Mouse (Mus musculus) kidney, embryonic 14.5 days (tissue): ENCODE measurements around the gene Sirt4. TPM values are rescaled to one million over a fixed set of nuclear protein-coding genes. Genes with fewer than 3 reads are reported as not detected.
A peak's percentile ranks its signal among the peaks of the same experiment; 100 is the strongest.

ENCODE experiments used
- ATAC-seq: fragments of 200-750 bp; cut with Nextera tagmentation; 2 replicates; pipeline ENCODE4 v1.8.0; 2017; ENCODE audit warnings: moderate number of reproducible peaks, mild to moderate bottlenecking, moderate TSS enrichment, moderate library complexity; ENCODE audit not compliant: low FRiP score, low TSS enrichment
- H3K27ac ChIP-seq: fragments of 300-500 bp; sonication (generic); 2 replicates; pipeline ENCODE4 v1.5.1; 2014; ENCODE audit warnings: low read depth, mild to moderate bottlenecking, low read length, moderate library complexity, mixed read lengths
- H3K27me3 ChIP-seq: fragments of 300-500 bp; sonication (generic); 2 replicates; pipeline ENCODE4 v1.6.1; 2014; ENCODE audit warnings: mild to moderate bottlenecking, low read length; ENCODE audit not compliant: control insufficient read depth, insufficient read depth
- H3K36me3 ChIP-seq: fragments of 300-500 bp; sonication (generic); 2 replicates; pipeline ENCODE4 v1.6.1; 2014; ENCODE audit warnings: low read length, mixed read lengths; ENCODE audit not compliant: control insufficient read depth, insufficient read depth
- H3K4me1 ChIP-seq: fragments of 300-500 bp; sonication (generic); 2 replicates; pipeline ENCODE4 v1.6.1; 2014; ENCODE audit warnings: low read length, mixed read lengths; ENCODE audit not compliant: control insufficient read depth, insufficient read depth
- H3K4me2 ChIP-seq: fragments of 300-500 bp; sonication (generic); replicated peaks from 2 replicates; pipeline ENCODE4 v1.6.1; 2014; ENCODE audit warnings: low read depth, mild to moderate bottlenecking, low read length
- H3K4me3 ChIP-seq: fragments of 300-500 bp; sonication (generic); 2 replicates; pipeline ENCODE4 v1.5.1; 2014; ENCODE audit warnings: mild to moderate bottlenecking, low read length
- H3K9ac ChIP-seq: fragments of 300-500 bp; sonication (generic); 2 replicates; pipeline ENCODE4 v1.6.1; 2014; ENCODE audit warnings: low read depth, mild to moderate bottlenecking, low read length, moderate library complexity
- H3K9me3 ChIP-seq: fragments of 300-500 bp; sonication (generic); 2 replicates; pipeline ENCODE4 v1.6.1; 2016; ENCODE audit warnings: low read length; ENCODE audit not compliant: control insufficient read depth
- WGBS: fragments of 180-500 bp; shearing (Covaris S2); extraction: QIAGEN DNeasy Blood & Tissue Kit; methylation state at CpG from one replicate; pipeline ENCODE4 v1.1.7; 2014; 5-methylcytosine and 5-hydroxymethylcytosine counted together
- polyA plus RNA-seq: library from polyadenylated mRNA; unstranded; fragments of >200 nt; fragmentation: Nextera tagmentation; extraction: Ambion mirVana; gene quantifications from 2 replicates; pipeline ENCODE4 v1.2.1, GENCODE M21; 2014

The Sirt4 gene
- polyA plus RNA-seq, 1 experiment from 2014 or later, result 20.9 TPM

DNA sequence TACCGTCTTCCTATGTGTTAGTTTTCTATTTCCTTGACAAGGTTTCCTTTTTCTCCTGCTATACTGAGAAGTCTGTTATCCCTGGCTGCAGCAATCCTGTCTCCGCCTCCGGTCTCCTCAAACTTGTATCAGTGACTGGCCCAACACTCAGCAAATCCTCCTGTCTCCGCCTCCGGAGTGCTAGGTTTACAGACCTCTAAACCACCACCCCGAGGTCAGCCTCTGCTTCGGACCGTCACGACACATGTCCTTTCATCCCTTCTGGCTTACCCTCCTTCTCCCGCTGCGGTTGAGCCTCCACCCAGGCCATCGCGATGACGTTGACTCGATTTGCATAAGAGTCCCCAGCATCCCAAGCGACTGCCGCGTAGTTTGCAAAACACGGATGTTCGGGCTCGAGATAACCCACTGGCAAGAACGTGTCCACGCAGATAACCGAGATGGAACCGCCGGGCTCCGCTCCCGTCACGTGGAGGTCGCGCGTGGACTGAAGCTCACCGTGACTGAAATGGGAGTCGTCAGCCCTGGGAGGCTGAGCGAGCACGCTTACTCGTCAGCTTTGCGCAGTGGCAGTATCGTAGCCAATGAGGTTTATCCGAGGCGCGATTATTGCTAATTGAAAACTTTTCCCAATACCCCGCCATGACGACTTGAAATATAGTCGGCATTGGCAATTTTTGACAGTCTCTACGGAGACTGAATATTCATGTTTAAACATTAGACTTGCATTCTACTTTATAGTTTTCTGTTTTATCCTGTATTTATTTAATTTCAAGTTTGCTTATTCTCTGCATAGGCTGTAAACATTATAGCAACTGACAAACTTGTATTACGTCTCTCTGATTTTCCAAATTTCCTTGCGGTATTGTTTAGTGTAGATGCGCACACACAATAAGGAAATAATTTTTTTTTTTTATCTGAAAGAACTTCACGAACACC, 5.4 kb upstream of the Sirt4 start:
- peak overlapping the region; percentile 83 for H3K9ac ChIP-seq
- WGBS, result under 1% methylated on average over 50 of the region's 50 CpGs
- peaks cover 12% of the 10 kb centered on the region; the same call in 1 of the 2 replicates for H3K4me1 ChIP-seq
- H3K4me2 ChIP-seq, result peak overlapping the region; percentile 57
- H3K27me3 ChIP-seq, result no peaks in the 10 kb centered on the region
- ATAC-seq, result peak; percentile 82
- H3K9me3 ChIP-seq, result no peaks in the 10 kb centered on the region
- H3K27ac ChIP-seq, result peak overlapping the region; percentile 100
- no peaks in the 10 kb centered on the region for H3K36me3 ChIP-seq
- peak overlapping the region; percentile 31 for H3K4me3 ChIP-seq

DNA sequence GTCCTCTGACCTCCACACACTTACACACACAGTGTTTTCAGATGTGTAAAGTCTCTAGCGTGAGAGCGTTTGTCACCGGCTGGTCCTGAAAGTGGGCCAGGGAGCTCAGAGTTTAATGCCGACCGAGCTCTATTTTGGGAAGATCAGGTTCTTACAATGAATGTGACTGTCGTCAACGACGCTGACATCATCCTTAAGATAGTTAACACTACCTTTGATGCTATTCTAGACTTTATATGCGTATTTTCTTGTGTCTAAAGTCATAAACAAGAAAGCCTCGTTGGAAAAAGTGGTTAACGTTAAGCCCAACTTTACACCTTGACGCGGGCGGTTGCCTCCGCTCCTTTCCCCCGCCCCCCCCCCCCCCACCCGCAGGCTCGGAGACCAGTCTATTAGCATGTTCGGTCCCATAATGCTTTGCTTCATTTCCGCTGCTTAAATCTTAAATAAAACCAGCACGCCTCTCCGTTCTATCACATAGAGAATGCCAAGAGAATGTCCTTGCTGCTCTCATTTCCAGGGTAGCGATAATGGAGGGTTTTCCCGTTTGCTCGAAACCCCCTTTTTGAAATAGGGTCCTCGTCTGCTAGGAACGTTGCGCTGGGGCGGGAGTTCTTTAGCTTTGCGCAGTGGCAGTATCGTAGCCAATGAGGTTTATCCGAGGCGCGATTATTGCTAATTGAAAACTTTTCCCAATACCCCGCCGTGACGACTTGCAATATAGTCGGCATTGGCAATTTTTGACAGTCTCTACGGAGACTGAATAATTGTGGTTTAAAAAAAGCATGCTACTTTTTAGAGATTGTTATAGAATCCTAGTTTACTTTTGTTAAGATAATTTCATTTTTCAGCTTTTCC, 4.5 kb upstream of the Sirt4 start:
- WGBS, result under 1% methylated on average over 38 of the region's 39 CpGs

DNA sequence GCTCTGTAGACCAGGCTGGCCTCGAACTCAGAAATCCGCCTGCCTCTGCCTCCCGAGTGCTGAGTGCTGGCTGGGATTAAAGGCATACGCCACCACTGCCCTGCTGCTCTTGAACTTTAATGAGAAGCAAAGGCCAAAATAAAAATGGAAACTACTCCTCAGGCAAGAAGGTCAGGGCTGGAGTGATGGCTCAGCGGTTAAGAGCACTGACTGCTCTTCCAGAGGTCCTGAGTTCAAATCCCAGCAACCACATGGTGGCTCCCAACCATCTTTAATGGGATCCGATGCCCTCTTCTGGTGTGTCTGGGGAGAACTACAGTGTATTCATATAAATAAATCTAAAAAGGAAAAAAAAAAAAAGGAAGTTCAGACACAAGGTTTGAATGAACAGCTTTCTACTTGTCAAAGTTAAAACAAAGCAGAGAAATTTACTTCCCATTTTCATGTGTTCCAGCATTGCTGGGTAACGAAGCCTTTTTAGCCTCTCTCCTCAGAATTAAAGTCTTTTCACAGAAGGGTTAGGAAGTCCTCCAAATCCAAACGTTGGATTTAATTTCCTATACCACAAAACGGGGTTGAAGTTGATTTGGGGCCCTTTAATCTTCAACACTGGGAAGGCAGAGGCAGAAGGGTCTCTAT, 3.5 kb upstream of the Sirt4 start:
- Histone ChIP-seq H3K27ac (no peak overlapping the region), H3K27me3 (no peaks in the 10 kb centered on the region), H3K4me3 (no peak overlapping the region), H3K4me2 (no peak overlapping the region), H3K9ac (no peak overlapping the region), H3K4me1 (peaks cover 13% of the 10 kb centered on the region; the same call in 1 of the 2 replicates), H3K9me3 (no peaks in the 10 kb centered on the region), H3K36me3 (no peaks in the 10 kb centered on the region)
- no peak for ATAC-seq
- 75% methylated on average over 9 of the region's 9 CpGs for WGBS

More for the DNA sequence above, 4.5 kb upstream of the Sirt4 start:
- Histone ChIP-seq H3K4me2 (peak overlapping the region; percentile 57), H3K9ac (peak overlapping the region; percentile 83), H3K27ac (peak overlapping the region; percentile 100), H3K36me3 (no peaks in the 10 kb centered on the region), H3K4me1 (peaks cover 12% of the 10 kb centered on the region; the same call in 1 of the 2 replicates), H3K9me3 (no peaks in the 10 kb centered on the region), H3K4me3 (peak overlapping the region; percentile 31), H3K27me3 (no peaks in the 10 kb centered on the region)
- ATAC-seq, result peak; percentile 68

DNA sequence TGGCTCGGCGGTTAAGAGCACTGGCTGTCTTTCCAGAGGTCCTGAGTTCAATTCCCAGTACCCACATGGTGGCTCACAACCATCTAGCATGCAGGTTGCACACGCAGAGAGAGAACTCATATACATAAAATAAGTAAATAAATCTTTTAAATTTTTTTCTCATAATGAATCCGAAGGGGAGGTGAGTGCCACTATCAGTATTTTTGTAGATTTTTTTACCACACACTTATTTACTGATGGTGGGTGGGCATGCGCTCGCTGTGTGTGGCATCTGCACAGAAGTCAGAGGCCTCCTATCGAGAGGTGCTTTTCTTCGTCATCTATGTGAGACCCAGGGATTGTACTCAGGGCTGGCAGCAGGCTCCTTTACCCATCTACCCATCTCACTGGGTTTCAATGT, 2.8 kb upstream of the Sirt4 start:
- H3K36me3 ChIP-seq, result no peaks in the 10 kb centered on the region
- no peak overlapping the region for H3K27ac ChIP-seq
- peaks cover 20% of the 10 kb centered on the region for H3K4me1 ChIP-seq
- H3K27me3 ChIP-seq, result no peaks in the 10 kb centered on the region
- WGBS, result 86% methylated on average over 8 of the region's 8 CpGs
- no peak for ATAC-seq
- H3K4me3 ChIP-seq, result no peak overlapping the region
- no peaks in the 10 kb centered on the region for H3K9me3 ChIP-seq
- H3K4me2 ChIP-seq, result no peak overlapping the region
- no peak overlapping the region for H3K9ac ChIP-seq

DNA sequence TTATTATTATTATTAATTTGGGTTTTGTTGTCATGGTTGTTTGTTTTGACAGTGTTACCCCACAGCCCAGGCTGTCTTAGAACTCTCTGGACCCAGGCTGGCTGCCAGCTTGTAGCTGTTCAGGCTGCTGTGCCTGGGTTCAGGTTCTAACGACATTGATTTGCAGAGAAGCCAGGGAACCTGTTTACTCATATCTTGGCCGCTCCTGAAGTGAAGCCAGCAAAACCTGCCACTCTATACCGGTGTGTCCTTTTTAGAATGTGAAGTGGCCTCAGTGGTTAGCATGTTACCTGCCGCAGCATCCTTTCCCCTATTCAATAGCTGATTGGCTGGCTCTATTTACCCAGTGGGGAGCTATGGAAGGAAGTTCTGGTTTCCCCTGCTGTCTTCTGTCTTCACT, 2.2 kb upstream of the Sirt4 start:
- no peak for ATAC-seq
- Histone ChIP-seq H3K4me3 (no peak overlapping the region), H3K9ac (no peak overlapping the region), H3K4me1 (peaks cover 16% of the 10 kb centered on the region), H3K36me3 (no peaks in the 10 kb centered on the region), H3K27ac (no peak overlapping the region), H3K9me3 (no peaks in the 10 kb centered on the region), H3K4me2 (no peak overlapping the region), H3K27me3 (no peaks in the 10 kb centered on the region)
- 49% methylated on average over 4 of the region's 4 CpGs for WGBS

DNA sequence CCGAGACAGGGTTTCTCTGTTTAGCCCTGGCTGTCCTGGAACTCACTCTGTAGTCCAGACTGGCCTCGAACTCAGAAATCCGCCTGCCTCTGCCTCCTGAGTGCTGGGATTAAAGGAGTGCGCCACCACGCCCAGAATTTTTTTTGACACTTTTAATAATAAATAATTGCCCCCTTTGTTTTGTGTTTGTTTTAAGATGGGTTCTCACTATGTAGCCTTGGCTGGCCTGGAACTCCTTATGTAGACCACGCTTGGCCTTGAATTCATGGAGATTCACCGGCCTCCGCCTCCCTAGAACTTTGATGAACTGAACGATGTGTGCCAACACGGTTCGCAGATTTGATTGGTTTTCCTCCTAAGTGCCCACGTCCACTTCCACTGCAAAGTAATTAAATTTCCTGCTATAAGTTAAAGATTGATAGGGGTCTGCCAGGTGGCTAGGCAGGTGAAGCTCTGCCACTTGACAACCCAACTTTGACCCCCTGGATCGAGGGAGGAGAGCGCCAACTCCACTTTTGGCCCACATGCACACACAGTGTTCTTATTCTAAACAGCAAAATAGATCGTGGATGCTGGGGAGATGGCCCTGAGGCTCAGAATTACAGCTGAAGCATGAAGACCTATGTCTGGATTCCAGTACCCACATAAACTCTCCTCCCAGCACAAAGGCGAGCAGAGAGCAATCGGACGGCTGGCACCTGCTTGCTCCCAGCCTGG, 1.1 kb upstream of the Sirt4 start:
- no peaks in the 10 kb centered on the region for H3K9me3 ChIP-seq
- peaks cover 9% of the 10 kb centered on the region for H3K4me1 ChIP-seq
- no peak overlapping the region for H3K4me2 ChIP-seq
- no peaks in the 10 kb centered on the region for H3K36me3 ChIP-seq
- H3K9ac ChIP-seq, result no peak overlapping the region
- 0 out of 2 replicates have a peak overlapping the region, but pooled peaks have one; percentile 47 for H3K27ac ChIP-seq
- H3K27me3 ChIP-seq, result no peaks in the 10 kb centered on the region
- no peak for ATAC-seq
- WGBS, result 64% methylated on average over 18 of the region's 18 CpGs
- no peak overlapping the region for H3K4me3 ChIP-seq

DNA sequence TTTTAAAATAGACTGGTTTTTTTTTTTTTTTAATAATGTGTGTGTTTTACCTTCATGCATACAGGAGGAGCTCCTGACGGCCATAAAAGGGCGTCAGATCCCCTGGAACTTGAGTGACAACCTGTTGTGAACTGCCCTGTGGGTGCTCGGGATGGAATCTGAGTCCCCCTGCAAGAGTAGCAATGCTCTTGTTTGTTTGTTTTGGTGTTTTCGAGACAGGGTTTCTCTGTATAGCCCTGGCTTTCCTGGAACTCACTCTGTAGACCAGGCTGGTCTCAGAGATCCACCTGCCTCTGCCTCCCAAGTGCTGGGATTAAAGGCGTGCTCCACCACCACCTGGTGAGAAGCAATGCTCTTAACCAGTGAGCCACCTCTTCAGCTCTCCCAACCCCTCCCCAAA, 471 bp upstream of the Sirt4 start:
- Histone ChIP-seq H3K4me1 (peaks cover 9% of the 10 kb centered on the region), H3K4me3 (peak overlapping the region; percentile 40), H3K4me2 (peak overlapping the region; percentile 62), H3K27me3 (no peaks in the 10 kb centered on the region), H3K9me3 (no peaks in the 10 kb centered on the region), H3K27ac (no peak overlapping the region), H3K36me3 (no peaks in the 10 kb centered on the region), H3K9ac (peak overlapping the region; percentile 59; the same call in 1 of the 2 replicates)
- ATAC-seq, result no peak
- WGBS, result 67% methylated on average over 5 of the region's 5 CpGs

DNA sequence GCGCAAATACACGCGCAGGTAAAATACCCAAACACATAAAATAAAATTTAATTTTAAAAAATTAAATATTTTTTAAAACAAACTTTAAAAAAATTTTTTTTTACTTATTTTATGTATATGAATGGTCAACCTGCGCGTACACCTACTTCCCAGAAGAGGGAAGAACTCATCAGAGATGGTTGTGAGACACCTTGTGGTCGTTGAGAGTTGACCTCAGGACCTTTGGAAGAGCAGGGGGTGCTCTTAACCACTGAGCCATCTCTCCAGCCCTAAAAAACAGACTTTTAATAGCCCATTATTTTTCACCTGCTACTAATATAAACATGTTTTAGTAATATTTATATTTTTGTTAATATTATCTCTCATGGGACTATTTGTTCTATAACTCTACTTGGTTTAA, 1.1 kb downstream of the Sirt4 start:
- H3K9me3 ChIP-seq, result no peaks in the 10 kb centered on the region
- no peak overlapping the region for H3K4me3 ChIP-seq
- no peak overlapping the region for H3K27ac ChIP-seq
- H3K9ac ChIP-seq, result no peak overlapping the region
- WGBS, result 41% methylated on average over 6 of the region's 6 CpGs
- H3K4me2 ChIP-seq, result no peak overlapping the region
- no peaks in the 10 kb centered on the region for H3K27me3 ChIP-seq
- H3K36me3 ChIP-seq, result peaks cover 5% of the 10 kb centered on the region; the same call in 1 of the 2 replicates
- peaks cover 9% of the 10 kb centered on the region for H3K4me1 ChIP-seq
- ATAC-seq, result no peak
